Mouse (Mus musculus) skeletal muscle tissue, postnatal 0 days (tissue): ENCODE results near the gene Cstb. TPM values are rescaled to one million over a fixed set of nuclear protein-coding genes. Genes with fewer than 3 reads are reported as not detected.

Experiments
- microRNA-seq, 2 experiments: library from miRNA; unstranded; fragments of <30 nt; microRNA quantifications; one replicate each; pipeline ENCODE4; 2016
- polyA plus RNA-seq: library from polyadenylated mRNA; unstranded; fragments of >200 nt; fragmentation: Nextera tagmentation; extraction: Ambion mirVana; gene quantifications from 2 replicates; pipeline ENCODE4 v1.2.1, GENCODE M21; 2015

Cstb gene
- polyA plus RNA-seq, result 158 and 190 TPM in 2 replicates

GRCm38 (mm10) chr10:78425181-78426041 is at the start of gene Cstb:
Cstb (plus strand) TSS chr10:78425669.

GRCm38 (mm10) chr10:78412319-78413151 is 12.9 kb upstream of the Cstb start, which contains the start of gene Rrp1:
Rrp1 (minus strand) TSS chr10:78413043.

GRCm38 (mm10) chr10:78464792-78465207 is 39.3 kb downstream of the Cstb start, which contains the start of gene Pdxk:
Pdxk (minus strand) TSS chr10:78464975.

Small RNA genes lying within 50 kb of the gene (microRNA-seq; reads per million reads assigned to microRNA genes)
- gene Mir6410, result 0 reads per million in 2 experiments
- gene Mir6907, result 0.10 to 0.21 reads per million in 2 experiments
- 0 to 0.42 reads per million in 2 experiments for gene Mir6908

Other genes with a start within 250 kb of the Cstb start
- gene Pwp2, start 240.5 kb upstream of the Cstb start, polyA plus RNA-seq, result 6.9 TPM in 2 replicates
- gene Trappc10, start 181.0 kb upstream of the Cstb start, polyA plus RNA-seq, result 13.8 and 15.5 TPM in 2 replicates
- 259 and 271 TPM in 2 replicates for gene Agpat3, start 73.2 kb upstream of the Cstb start, polyA plus RNA-seq
- gene Rrp1, start 12.6 kb upstream of the Cstb start, polyA plus RNA-seq, result 154 and 160 TPM in 2 replicates
- gene Pdxk, start 39.3 kb downstream of the Cstb start, polyA plus RNA-seq, result 3.8 and 4.7 TPM in 2 replicates
- not detected in 2 replicates for gene Olfr1358, start 91.8 kb downstream of the Cstb start, polyA plus RNA-seq
- 51.2 and 51.8 TPM in 2 replicates for gene Ilvbl, start 148.7 kb downstream of the Cstb start, polyA plus RNA-seq
- gene Syde1, start 166.3 kb downstream of the Cstb start, polyA plus RNA-seq, result 7.8 and 7.9 TPM in 2 replicates
- gene Olfr1357, start 192.4 kb downstream of the Cstb start, polyA plus RNA-seq, result not detected in 2 replicates